Mouse (Mus musculus) kidney, embryonic 14.5 days (tissue): Measurements from ENCODE around the gene Foxn3. TPM values are rescaled to one million over a fixed set of nuclear protein-coding genes. Genes with fewer than 3 reads are reported as not detected.

ENCODE experiments used
- ATAC-seq: fragments of 200-750 bp; cut with Nextera tagmentation; 2 replicates; pipeline ENCODE4 v1.8.0; 2017; ENCODE audit warnings: moderate number of reproducible peaks, mild to moderate bottlenecking, moderate TSS enrichment, moderate library complexity; ENCODE audit not compliant: low FRiP score, low TSS enrichment
- H3K27ac ChIP-seq: fragments of 300-500 bp; sonication (generic); 2 replicates; pipeline ENCODE4 v1.5.1; 2014; ENCODE audit warnings: low read depth, mild to moderate bottlenecking, low read length, moderate library complexity, mixed read lengths
- H3K27me3 ChIP-seq: fragments of 300-500 bp; sonication (generic); 2 replicates; pipeline ENCODE4 v1.6.1; 2014; ENCODE audit warnings: mild to moderate bottlenecking, low read length; ENCODE audit not compliant: control insufficient read depth, insufficient read depth
- H3K36me3 ChIP-seq: fragments of 300-500 bp; sonication (generic); 2 replicates; pipeline ENCODE4 v1.6.1; 2014; ENCODE audit warnings: low read length, mixed read lengths; ENCODE audit not compliant: control insufficient read depth, insufficient read depth
- H3K4me1 ChIP-seq: fragments of 300-500 bp; sonication (generic); 2 replicates; pipeline ENCODE4 v1.6.1; 2014; ENCODE audit warnings: low read length, mixed read lengths; ENCODE audit not compliant: control insufficient read depth, insufficient read depth
- H3K4me2 ChIP-seq: fragments of 300-500 bp; sonication (generic); replicated peaks from 2 replicates; pipeline ENCODE4 v1.6.1; 2014; ENCODE audit warnings: low read depth, mild to moderate bottlenecking, low read length
- H3K4me3 ChIP-seq: fragments of 300-500 bp; sonication (generic); 2 replicates; pipeline ENCODE4 v1.5.1; 2014; ENCODE audit warnings: mild to moderate bottlenecking, low read length
- H3K9ac ChIP-seq: fragments of 300-500 bp; sonication (generic); 2 replicates; pipeline ENCODE4 v1.6.1; 2014; ENCODE audit warnings: low read depth, mild to moderate bottlenecking, low read length, moderate library complexity
- H3K9me3 ChIP-seq: fragments of 300-500 bp; sonication (generic); 2 replicates; pipeline ENCODE4 v1.6.1; 2016; ENCODE audit warnings: low read length; ENCODE audit not compliant: control insufficient read depth
- WGBS: fragments of 180-500 bp; shearing (Covaris S2); extraction: QIAGEN DNeasy Blood & Tissue Kit; methylation state at CpG from one replicate; pipeline ENCODE4 v1.1.7; 2014; 5-methylcytosine and 5-hydroxymethylcytosine counted together
- polyA plus RNA-seq: library from polyadenylated mRNA; unstranded; fragments of >200 nt; fragmentation: Nextera tagmentation; extraction: Ambion mirVana; gene quantifications from 2 replicates; pipeline ENCODE4 v1.2.1, GENCODE M21; 2014

Gene Foxn3
- polyA plus RNA-seq, 1 experiment from 2014 or later: 70.2 TPM

DNA sequence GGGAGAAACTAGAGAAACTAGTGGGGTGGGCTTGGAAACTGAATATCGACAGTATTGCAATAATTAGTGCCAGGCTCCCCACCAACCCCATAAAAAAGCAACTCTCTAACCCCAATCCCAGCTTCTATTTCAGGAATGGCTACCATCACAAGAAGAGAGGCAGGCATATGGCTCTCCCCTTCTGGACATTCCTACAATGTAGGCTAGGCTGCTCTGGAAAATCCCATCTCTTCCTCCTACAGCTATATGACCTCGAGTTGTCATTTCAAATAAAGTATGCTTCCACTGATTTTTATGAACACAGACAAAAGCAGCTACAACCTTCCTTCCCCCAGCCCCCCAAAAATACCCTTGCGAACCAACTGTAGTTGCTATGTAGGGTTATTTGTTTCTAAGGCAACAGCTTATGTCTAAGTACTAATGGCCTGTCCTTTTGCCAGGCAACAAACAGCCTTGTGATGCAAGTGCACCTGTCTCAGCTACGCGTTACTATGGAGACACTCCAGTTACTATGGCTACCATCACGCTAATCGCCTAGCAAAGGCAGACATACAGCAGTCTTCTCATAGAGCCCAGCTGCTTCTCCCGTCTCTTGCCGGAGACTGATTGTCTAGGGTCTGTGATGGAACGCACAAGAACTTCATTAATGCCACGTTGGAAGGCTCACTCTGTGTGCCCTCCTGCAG is 223.6 kb downstream of the Foxn3 start:
- Histone ChIP-seq H3K27me3 (no peaks in the 10 kb centered on the region), H3K27ac (no peak overlapping the region), H3K36me3 (peaks cover 3% of the 10 kb centered on the region; the same call in 1 of the 2 replicates), H3K9ac (no peak overlapping the region), H3K9me3 (no peaks in the 10 kb centered on the region), H3K4me1 (peaks cover 46% of the 10 kb centered on the region), H3K4me3 (no peak overlapping the region), H3K4me2 (no peak overlapping the region)
- 91% methylated on average over 11 of the region's 11 CpGs for WGBS
- no peak for ATAC-seq

DNA sequence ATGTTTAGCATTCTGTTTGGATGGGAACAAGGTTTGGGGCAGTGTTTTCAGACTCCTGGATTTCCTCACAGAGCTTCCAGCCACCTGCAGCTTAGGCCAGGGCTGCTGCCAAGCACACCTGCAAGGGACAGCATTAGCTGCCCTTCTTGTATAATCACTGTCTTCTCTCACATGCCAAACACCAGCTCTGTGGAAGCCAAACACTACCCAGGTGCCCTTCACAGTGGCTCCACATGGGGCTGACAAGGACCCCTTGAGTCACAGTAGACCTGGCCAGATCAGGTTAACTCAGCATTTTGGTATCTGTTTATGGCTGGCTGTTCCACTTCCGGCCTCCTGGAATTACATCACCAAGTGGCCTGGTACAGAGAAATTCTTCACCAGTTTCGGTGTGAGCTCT is 224.6 kb downstream of the Foxn3 start:
- peaks cover 3% of the 10 kb centered on the region; the same call in 1 of the 2 replicates for H3K36me3 ChIP-seq
- H3K4me2 ChIP-seq: no peak overlapping the region
- H3K4me3 ChIP-seq: no peak overlapping the region
- H3K4me1 ChIP-seq: peaks cover 40% of the 10 kb centered on the region
- H3K9ac ChIP-seq: no peak overlapping the region
- no peaks in the 10 kb centered on the region for H3K27me3 ChIP-seq
- ATAC-seq: no peak
- H3K27ac ChIP-seq: no peak overlapping the region
- no peaks in the 10 kb centered on the region for H3K9me3 ChIP-seq
- 72% methylated on average over 2 of the region's 2 CpGs for WGBS

DNA sequence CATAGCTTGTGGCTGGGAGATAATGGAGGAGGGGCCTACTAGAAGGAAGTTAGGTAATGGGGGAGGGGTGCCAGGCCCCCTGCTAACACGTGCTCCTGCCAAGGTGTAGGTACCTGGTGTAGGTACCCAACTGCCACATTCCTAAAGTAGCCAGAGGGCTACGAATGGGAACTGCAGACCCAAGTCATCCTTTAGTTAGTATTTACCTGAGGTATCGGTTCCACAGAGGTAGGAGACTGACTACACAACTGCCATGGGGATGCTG is 226.3 kb downstream of the Foxn3 start:
- Histone ChIP-seq H3K4me1 (peaks cover 36% of the 10 kb centered on the region), H3K27me3 (no peaks in the 10 kb centered on the region), H3K9ac (no peak overlapping the region), H3K36me3 (peaks cover 3% of the 10 kb centered on the region; the same call in 1 of the 2 replicates), H3K27ac (peak overlapping the region; percentile 71), H3K4me2 (no peak overlapping the region), H3K4me3 (no peak overlapping the region), H3K9me3 (no peaks in the 10 kb centered on the region)
- no peak; the same call in 1 of the 2 replicates for ATAC-seq
- 90% methylated on average over 3 of the region's 3 CpGs for WGBS

GRCm38 (mm10) chr12:99336349-99337170 is 226.8 kb downstream of the Foxn3 start:
- Histone ChIP-seq H3K27ac (peak overlapping the region; percentile 71), H3K4me2 (no peak overlapping the region), H3K27me3 (no peaks in the 10 kb centered on the region), H3K9me3 (no peaks in the 10 kb centered on the region), H3K9ac (no peak overlapping the region), H3K4me1 (peaks cover 35% of the 10 kb centered on the region), H3K36me3 (peaks cover 3% of the 10 kb centered on the region; the same call in 1 of the 2 replicates), H3K4me3 (no peak overlapping the region)
- ATAC-seq: peak; percentile 82
- 10% methylated on average over 12 of the region's 12 CpGs for WGBS

- no peaks in the 10 kb centered on the region for H3K9me3 ChIP-seq
- no peak for ATAC-seq
- no peak overlapping the region for H3K4me3 ChIP-seq
- no peak overlapping the region for H3K4me2 ChIP-seq
- H3K36me3 ChIP-seq: peaks cover 3% of the 10 kb centered on the region; the same call in 1 of the 2 replicates
- H3K4me1 ChIP-seq: peaks cover 36% of the 10 kb centered on the region
- no peaks in the 10 kb centered on the region for H3K27me3 ChIP-seq
- WGBS: 65% methylated on average over 9 of the region's 9 CpGs
- peak overlapping the region; percentile 71; the same call in 1 of the 2 replicates for H3K27ac ChIP-seq
- H3K9ac ChIP-seq: no peak overlapping the region
Measured at GRCm38 (mm10) chr12:99335628-99336027, 227.8 kb downstream of the Foxn3 start.

- no peaks in the 10 kb centered on the region for H3K27me3 ChIP-seq
Measured at GRCm38 (mm10) chr12:99334026-99334425, 229.4 kb downstream of the Foxn3 start.

DNA sequence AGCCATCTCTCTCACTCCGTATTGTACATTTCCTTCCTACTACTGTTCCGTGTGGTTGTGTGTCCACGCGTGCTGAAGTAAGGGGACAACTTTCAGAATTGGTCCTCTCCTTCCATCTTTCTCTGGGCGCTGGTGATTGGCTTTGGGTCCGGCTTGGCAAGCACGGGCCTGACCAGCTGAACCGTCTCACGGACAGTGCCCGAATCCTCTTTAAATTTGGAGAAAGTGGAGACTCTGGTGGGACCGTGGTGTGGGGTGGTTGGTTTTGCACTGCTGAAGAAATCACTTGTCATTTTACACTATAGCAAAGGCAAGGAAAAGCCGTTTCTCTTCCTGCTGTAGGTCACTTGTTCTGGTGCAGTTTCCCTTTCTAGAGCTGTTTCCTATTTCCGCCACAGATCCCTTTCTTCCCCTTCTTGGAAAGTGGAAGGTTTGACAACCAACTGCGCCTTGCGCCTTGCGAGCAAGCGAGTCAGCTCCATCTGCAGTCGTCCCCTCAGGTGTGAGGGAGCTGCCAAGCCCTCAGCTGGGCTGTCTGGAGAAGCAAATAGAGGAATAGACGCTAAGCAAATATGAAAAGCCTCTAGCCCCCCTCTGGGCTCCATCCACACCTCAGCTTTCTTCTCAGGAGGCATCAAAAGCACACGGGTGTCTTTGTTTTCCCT is 229.9 kb downstream of the Foxn3 start:
- H3K4me3 ChIP-seq: no peak overlapping the region
- ATAC-seq: no peak
- 85% methylated on average over 20 of the region's 20 CpGs for WGBS
- H3K4me2 ChIP-seq: no peak overlapping the region
- H3K27me3 ChIP-seq: no peaks in the 10 kb centered on the region
- no peaks in the 10 kb centered on the region for H3K36me3 ChIP-seq
- H3K27ac ChIP-seq: no peak overlapping the region
- H3K9ac ChIP-seq: no peak overlapping the region
- H3K4me1 ChIP-seq: peaks cover 48% of the 10 kb centered on the region
- H3K9me3 ChIP-seq: no peaks in the 10 kb centered on the region

More at GRCm38 (mm10) chr12:99334026-99334425, 229.4 kb downstream of the Foxn3 start:
- peaks cover 49% of the 10 kb centered on the region for H3K4me1 ChIP-seq
- H3K36me3 ChIP-seq: no peaks in the 10 kb centered on the region
- WGBS: 88% methylated on average over 9 of the region's 9 CpGs
- no peaks in the 10 kb centered on the region for H3K9me3 ChIP-seq
- no peak overlapping the region for H3K4me3 ChIP-seq
- no peak overlapping the region for H3K4me2 ChIP-seq
- H3K27ac ChIP-seq: no peak overlapping the region
- no peak for ATAC-seq
- H3K9ac ChIP-seq: no peak overlapping the region

DNA sequence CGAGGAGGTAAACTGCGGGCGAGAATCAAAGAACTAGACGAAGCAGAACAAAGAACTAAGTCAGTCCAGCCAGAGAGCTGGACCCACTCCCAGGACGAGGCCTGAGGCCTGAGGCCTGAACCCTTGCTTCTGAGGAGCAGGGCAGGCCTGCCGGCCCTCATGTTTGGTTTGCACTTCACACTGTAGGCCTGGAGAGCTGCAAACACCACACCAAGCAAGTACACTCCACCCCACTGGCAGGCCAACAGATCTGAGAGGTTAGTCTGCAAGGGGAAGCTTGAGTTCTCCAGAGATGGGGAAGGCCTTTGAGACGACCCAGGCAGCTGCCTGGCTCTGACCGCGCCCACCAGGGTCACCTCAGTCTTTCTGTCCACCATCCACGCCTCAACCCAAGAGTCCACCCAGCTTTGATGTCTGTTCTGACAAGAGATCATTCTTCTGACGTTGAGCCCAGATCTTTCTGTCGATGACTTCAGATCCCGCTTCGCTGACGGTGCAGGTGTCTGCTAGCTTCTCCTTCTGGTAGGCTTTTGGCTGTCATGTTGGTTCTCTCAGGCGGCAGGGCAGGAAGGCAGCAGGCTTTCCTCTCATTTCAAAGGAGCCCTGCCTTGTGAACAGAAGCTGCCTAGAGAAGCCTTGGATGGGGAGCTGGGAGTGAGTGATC is 231.1 kb downstream of the Foxn3 start:
- H3K27ac ChIP-seq: no peak overlapping the region

More for the DNA sequence above, 231.1 kb downstream of the Foxn3 start:
- Histone ChIP-seq H3K27me3 (no peaks in the 10 kb centered on the region), H3K9ac (no peak overlapping the region), H3K4me2 (no peak overlapping the region), H3K4me1 (peaks cover 46% of the 10 kb centered on the region), H3K36me3 (no peaks in the 10 kb centered on the region), H3K4me3 (no peak overlapping the region), H3K9me3 (no peaks in the 10 kb centered on the region)
- no peak for ATAC-seq
- 65% methylated on average over 16 of the region's 16 CpGs for WGBS
